Mouse (Mus musculus) bone marrow, adult 2 months (tissue): ENCODE results near the gene H2-Eb2.

Experiments
- CTCF ChIP-seq: fragments of 200-500 bp; IDR thresholded peaks from 2 replicates; pipeline ENCODE4 v1.5.1; 2011; ENCODE audit warnings: low read length, control low read depth; ENCODE audit not compliant: control insufficient read depth, insufficient read depth
- POLR2A ChIP-seq: fragments of 200-500 bp; IDR thresholded peaks from 2 replicates; pipeline ENCODE4 v1.6.1; 2011; ENCODE audit warnings: low read depth, mild to moderate bottlenecking, control low read depth, low read length, borderline replicate concordance; ENCODE audit not compliant: control insufficient read depth

- TF ChIP-seq POLR2A (no peak; the same call in 1 of the 2 replicates), CTCF (no peak)
Observed at GRCm38 (mm10) chr17:34291609-34292008, 33.9 kb upstream of the H2-Eb2 start.
